Mouse (Mus musculus) midbrain, postnatal 0 days (tissue): ENCODE results near the gene Gm12184. TPM values are rescaled to one million over a fixed set of nuclear protein-coding genes. Genes with fewer than 3 reads are reported as not detected.
"Not testable (repeated sequence)": the region's sequence is repeated elsewhere in the genome, so short reads cannot be mapped to it uniquely, and the experiment has no call there.

Experiments
- ATAC-seq: fragments of 200-750 bp; cut with Nextera tagmentation; 2 replicates; pipeline ENCODE4 v1.8.0; 2017; ENCODE audit warnings: moderate number of reproducible peaks, mild to moderate bottlenecking, moderate TSS enrichment, moderate library complexity; ENCODE audit not compliant: low FRiP score
- DNase-seq: peaks from one replicate; pipeline ENCODE4 v3.0.0-alpha.2; 2015; ENCODE audit warnings: low spot score
- H3K27ac ChIP-seq: fragments of 300-500 bp; sonication (generic); 2 replicates; pipeline ENCODE4 v1.5.1; 2014; ENCODE audit warnings: low read depth, mild to moderate bottlenecking, low read length, mixed read lengths
- H3K27me3 ChIP-seq: fragments of 300-500 bp; sonication (generic); 2 replicates; pipeline ENCODE4 v1.6.1; 2014; ENCODE audit warnings: low read length, control low read depth, mixed read lengths; ENCODE audit not compliant: insufficient read depth
- H3K36me3 ChIP-seq: fragments of 300-500 bp; sonication (generic); 2 replicates; pipeline ENCODE4 v1.6.1; 2014; ENCODE audit warnings: low read length, control low read depth, mixed read lengths; ENCODE audit not compliant: insufficient read depth
- H3K4me1 ChIP-seq: fragments of 300-500 bp; sonication (generic); 2 replicates; pipeline ENCODE4 v1.6.1; 2014; ENCODE audit warnings: mild to moderate bottlenecking, control low read depth, antibody characterized with exemption, low read length, mixed read lengths; ENCODE audit not compliant: insufficient read depth
- H3K4me2 ChIP-seq: fragments of 300-500 bp; sonication (generic); 2 replicates; pipeline ENCODE4 v1.6.1; 2014; ENCODE audit warnings: low read depth, mild to moderate bottlenecking, low read length, mixed read lengths; ENCODE audit not compliant: poor library complexity, severe bottlenecking
- H3K4me3 ChIP-seq: fragments of 300-500 bp; sonication (generic); 2 replicates; pipeline ENCODE4 v1.5.1; 2014; ENCODE audit warnings: low read depth, mild to moderate bottlenecking, low read length, moderate library complexity
- H3K9ac ChIP-seq: fragments of 300-500 bp; sonication (generic); replicated peaks from 2 replicates; pipeline ENCODE4 v1.6.1; 2014; ENCODE audit warnings: mild to moderate bottlenecking, low read length, moderate library complexity, mixed read lengths; ENCODE audit not compliant: poor library complexity, severe bottlenecking
- H3K9me3 ChIP-seq: fragments of 300-500 bp; sonication (generic); 2 replicates; pipeline ENCODE4 v1.6.1; 2016; ENCODE audit warnings: low read length, control low read depth
- CTCF ChIP-seq: IDR thresholded peaks from 2 replicates; pipeline ENCODE4 v1.5.1; 2016; ENCODE audit warnings: antibody characterized with exemption, mild to moderate bottlenecking
- WGBS: fragments of 180-500 bp; shearing (Covaris S2); extraction: QIAGEN DNeasy Blood & Tissue Kit; methylation state at CpG from one replicate; pipeline ENCODE4 v1.1.7; 2014; 5-methylcytosine and 5-hydroxymethylcytosine counted together
- polyA plus RNA-seq: library from polyadenylated mRNA; unstranded; fragments of >200 nt; fragmentation: Nextera tagmentation; extraction: Ambion mirVana; gene quantifications from 2 replicates; pipeline ENCODE4 v1.2.1, GENCODE M21; 2015
- total RNA-seq: library from RNA; depleted of rRNA; stranded (reverse); fragments of >200 nt; gene quantifications from 2 replicates; pipeline ENCODE4 v1.2.3, GENCODE M21; 2014

Gm12184 gene
- total and polyA plus RNA-seq, 2 experiments from 2014 or later, result 2.4 to 8.2 TPM

- Histone ChIP-seq H3K27me3 (no peaks in the 10 kb centered on the region), H3K36me3 (no peaks in the 10 kb centered on the region), H3K27ac (0 out of 2 replicates have a peak overlapping the region, but pooled peaks have one; percentile 52), H3K4me3 (peak overlapping the region; percentile 52), H3K9me3 (no peaks in the 10 kb centered on the region), H3K4me2 (peak overlapping the region; percentile 89), H3K4me1 (peaks cover 6% of the 10 kb centered on the region; the same call in 1 of the 2 replicates), H3K9ac (no peak overlapping the region)
- no peak for DNase-seq
- TF ChIP-seq CTCF, result no peak
- ATAC-seq, result no peak
- WGBS, result 77% methylated on average over 4 of the region's 4 CpGs
Measured at GRCm38 (mm10) chr11:48852190-48852589, 25.7 kb upstream of the Gm12184 start.

- WGBS, result 87% methylated on average over 4 of the region's 4 CpGs
- Histone ChIP-seq H3K36me3 (no peaks in the 10 kb centered on the region), H3K9ac (no peak overlapping the region), H3K27ac (no peak overlapping the region), H3K4me3 (no peak overlapping the region), H3K4me1 (peaks cover 6% of the 10 kb centered on the region; the same call in 1 of the 2 replicates), H3K27me3 (no peaks in the 10 kb centered on the region), H3K9me3 (no peaks in the 10 kb centered on the region), H3K4me2 (no peak overlapping the region)
- TF ChIP-seq CTCF, result peak; percentile 42
- DNase-seq, result no peak
- ATAC-seq, result no peak
Measured at GRCm38 (mm10) chr11:48851270-48851995, 25.0 kb upstream of the Gm12184 start.

- H3K4me1 ChIP-seq, result peaks cover 6% of the 10 kb centered on the region; the same call in 1 of the 2 replicates
- no peak overlapping the region for H3K27ac ChIP-seq
- H3K4me2 ChIP-seq, result no peak overlapping the region
- no peak for ATAC-seq
- DNase-seq, result no peak
- H3K4me3 ChIP-seq, result no peak overlapping the region
- 55% methylated on average over 2 of the region's 2 CpGs for whole genome bisulfite sequencing
- H3K27me3 ChIP-seq, result no peaks in the 10 kb centered on the region
- H3K9me3 ChIP-seq, result no peaks in the 10 kb centered on the region
- no peak for TF ChIP-seq CTCF
- H3K9ac ChIP-seq, result no peak overlapping the region
- H3K36me3 ChIP-seq, result no peaks in the 10 kb centered on the region
Measured at GRCm38 (mm10) chr11:48850240-48850639, 23.8 kb upstream of the Gm12184 start.

GRCm38 (mm10) chr11:48846881-48847280, 20.4 kb upstream of the Gm12184 start:
- H3K9me3 ChIP-seq, result no peaks in the 10 kb centered on the region
- H3K27ac ChIP-seq, result no peak overlapping the region
- no peak overlapping the region for H3K9ac ChIP-seq
- no peak for TF ChIP-seq CTCF
- H3K27me3 ChIP-seq, result no peaks in the 10 kb centered on the region
- 60% methylated on average over 5 of the region's 5 CpGs for WGBS
- no peaks in the 10 kb centered on the region for H3K4me1 ChIP-seq
- no peak overlapping the region for H3K4me3 ChIP-seq
- H3K4me2 ChIP-seq, result no peak overlapping the region
- ATAC-seq (no peak), DNase-seq (no peak)
- H3K36me3 ChIP-seq, result no peaks in the 10 kb centered on the region

- ATAC-seq, result peak; percentile 13; the same call in 1 of the 2 replicates
- H3K4me1 ChIP-seq, DNase-seq, H3K27me3 ChIP-seq, H3K36me3 ChIP-seq, H3K4me3 ChIP-seq, H3K4me2 ChIP-seq, H3K9me3 ChIP-seq, H3K27ac ChIP-seq, H3K9ac ChIP-seq: not testable (repeated sequence)
- 66% methylated on average over 2 of the region's 2 CpGs for WGBS
Measured at GRCm38 (mm10) chr11:48846362-48846761, 19.9 kb upstream of the Gm12184 start.

GRCm38 (mm10) chr11:48845244-48845815, 18.9 kb upstream of the Gm12184 start:
- 45% methylated on average over 13 of the region's 13 CpGs for WGBS

More at GRCm38 (mm10) chr11:48845244-48845815, 18.9 kb upstream of the Gm12184 start:
- no peaks in the 10 kb centered on the region for H3K36me3 ChIP-seq
- no peak for TF ChIP-seq CTCF
- H3K4me1 ChIP-seq, result no peaks in the 10 kb centered on the region
- H3K4me3 ChIP-seq, result no peak overlapping the region
- no peak overlapping the region for H3K9ac ChIP-seq
- no peak overlapping the region for H3K4me2 ChIP-seq
- no peak overlapping the region for H3K27ac ChIP-seq
- DNase-seq (no peak), ATAC-seq (no peak)
- no peaks in the 10 kb centered on the region for H3K27me3 ChIP-seq
- H3K9me3 ChIP-seq, result no peaks in the 10 kb centered on the region
